Mouse (Mus musculus): ENCODE results near the gene Rchy1.
"Not testable (repeated sequence)": the region's sequence is repeated elsewhere in the genome, so short reads cannot be mapped to it uniquely, and the experiment has no call there.

Gene Rchy1

GRCm38 (mm10) chr5:91959986-91960385 lies 2.9 kb downstream of the Rchy1 start:
- DNase-seq (ENCODE audit: low spot score): no peak

- DNase-seq (ENCODE audit: low spot score): no peak
Observed at GRCm38 (mm10) chr5:91959096-91959495, 3.8 kb downstream of the Rchy1 start.

- DNase-seq (ENCODE audit: low spot score): no peak
Observed at GRCm38 (mm10) chr5:91956991-91957760, 5.7 kb downstream of the Rchy1 start.

- no peak for DNase-seq (ENCODE audit: low spot score)
Observed at GRCm38 (mm10) chr5:91951404-91951803, 11.5 kb downstream of the Rchy1 start.

GRCm38 (mm10) chr5:91949441-91949840 lies 13.4 kb downstream of the Rchy1 start:
- no peak for DNase-seq (ENCODE audit: low spot score)

GRCm38 (mm10) chr5:91947008-91947407 lies 15.9 kb downstream of the Rchy1 start:
- DNase-seq (ENCODE audit: low spot score): no peak

GRCm38 (mm10) chr5:91945609-91946008 lies 17.3 kb downstream of the Rchy1 start:
- not testable (repeated sequence) for DNase-seq (ENCODE audit: low spot score)

- no peak for DNase-seq (ENCODE audit: low spot score)
Observed at GRCm38 (mm10) chr5:91913231-91913630, 49.6 kb downstream of the Rchy1 start.

- DNase-seq (ENCODE audit: low spot score): no peak
Observed at GRCm38 (mm10) chr5:91911384-91912106, 51.3 kb downstream of the Rchy1 start.

GRCm38 (mm10) chr5:91910616-91911015 lies 52.3 kb downstream of the Rchy1 start:
- DNase-seq (ENCODE audit: low spot score): no peak

- DNase-seq (ENCODE audit: low spot score): no peak
Observed at GRCm38 (mm10) chr5:91909010-91909620, 53.8 kb downstream of the Rchy1 start.

All from spleen, adult 12 weeks (tissue).